Mouse (Mus musculus) testis, adult 2 months (tissue): ENCODE measurements around the gene Cyp2b10.

Experiments used
- CTCF ChIP-seq: fragments of 200-500 bp; IDR thresholded peaks from 2 replicates; pipeline ENCODE4 v1.5.1; 2012; ENCODE audit warnings: low read depth, mild to moderate bottlenecking, inconsistent platforms, low read length, moderate library complexity; ENCODE audit not compliant: control insufficient read depth, insufficient read depth, insufficient replicate concordance
- POLR2A ChIP-seq: fragments of 200-500 bp; IDR thresholded peaks from 2 replicates; pipeline ENCODE4 v1.6.1; 2012; ENCODE audit warnings: low read depth, mild to moderate bottlenecking, inconsistent platforms, low read length, moderate library complexity; ENCODE audit not compliant: control insufficient read depth

DNA sequence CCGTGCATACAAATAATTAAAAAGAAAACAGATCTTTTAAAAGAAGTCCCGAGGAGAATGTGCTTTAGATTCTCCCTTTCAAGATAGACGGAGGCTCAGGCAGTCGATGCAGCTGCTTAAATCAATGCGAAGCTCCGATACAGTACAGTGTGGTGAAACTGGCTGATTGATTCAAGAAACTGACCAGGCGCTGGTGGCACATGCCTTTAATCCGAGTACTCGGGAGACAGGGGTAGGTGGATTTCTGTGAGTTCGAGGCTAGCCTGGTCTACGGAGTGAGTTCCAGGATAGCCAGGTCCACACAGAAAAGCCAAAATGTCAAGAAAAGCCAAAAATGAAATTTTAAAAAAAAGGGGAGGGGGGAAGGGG is 49.0 kb upstream of the Cyp2b10 start:
- TF ChIP-seq CTCF (no peak), POLR2A (no peak)
